Mouse (Mus musculus): ENCODE measurements around the gene Mbnl3. TPM values are rescaled to one million over a fixed set of nuclear protein-coding genes. Genes with fewer than 3 reads are reported as not detected.

Mbnl3 gene
- total and polyA plus RNA-seq, 3 experiments, result 6.6 to 14.4 (median 11.8) TPM

DNA sequence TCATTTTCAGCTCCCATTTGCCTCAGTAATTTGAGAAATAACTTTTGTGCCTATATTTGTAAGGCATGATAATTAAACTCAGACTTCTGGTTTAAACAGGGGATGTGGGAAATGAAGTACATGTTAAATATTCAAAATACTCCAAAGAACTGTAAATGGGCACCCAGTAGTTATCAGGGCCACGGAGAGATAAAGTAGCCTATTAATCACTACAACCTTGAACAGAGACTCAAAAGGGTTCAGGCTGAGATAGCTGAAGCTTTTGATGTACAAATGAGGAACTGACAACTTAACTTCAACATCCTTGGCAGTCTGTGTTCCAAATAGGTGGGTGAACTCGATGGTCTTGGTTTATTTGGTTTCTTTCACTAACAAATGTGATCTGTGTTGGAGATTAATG lies 34.4 kb downstream of the Mbnl3 start:
- DNase-seq (ENCODE audit: extremely low read depth), result no peak
- Histone ChIP-seq H3K4me3 (replicated peaks in 1 of 3; ENCODE audit: low read depth in 2 of 3, low read length in 2 of 3, poor library complexity in 1 of 3) (no peak overlapping the region), H3K9me3 (replicated peaks; ENCODE audit: low read length) (no peaks in the 10 kb centered on the region), H3K27ac (ENCODE audit: insufficient read depth, low read depth) (no peak overlapping the region), H3K79me2 (replicated peaks; ENCODE audit: control insufficient read depth, extremely low read depth, insufficient read depth, poor library complexity, severe bottlenecking) (no peaks in the 10 kb centered on the region), H3K27me3 (replicated peaks) (no peaks in the 10 kb centered on the region), H3K4me2 (ENCODE audit: insufficient read depth, low read depth, poor library complexity, severe bottlenecking) (no peak overlapping the region), H3K36me3 (replicated peaks in 1 of 2; ENCODE audit: control insufficient read depth in 1 of 2, insufficient read depth in 1 of 2, low read length in 1 of 2) (no peaks in the 10 kb centered on the region), H3K4me1 (ENCODE audit: control insufficient read depth in 1 of 2, insufficient read depth in 2 of 2) (no peaks in the 10 kb centered on the region), H3K9ac (ENCODE audit: insufficient read depth, low read depth) (no peak overlapping the region)
- no peak for TF ChIP-seq POLR2AphosphoS2 (IDR thresholded peaks at IDR 0.05; ENCODE audit: low read depth, low read length)
- no peak for TF ChIP-seq POLR2A (IDR thresholded peaks at IDR 0.05; ENCODE audit: low read depth, low read length)
- TF ChIP-seq UBTF (IDR thresholded peaks at IDR 0.05; ENCODE audit: low read depth, low read length), result no peak
- dilution Hi-C loops (cut with MboI; ENCODE audit: extremely low pct_ligation_motif_present, extremely low pct_unique_long_range_greater_than_20kb, low sequenced_read_pairs) (no loop called here), in situ Hi-C loops (cut with MboI; ENCODE audit: low pct_ligation_motif_present, low pct_unique_long_range_greater_than_20kb, low sequenced_read_pairs) (no loop called here)

- Histone ChIP-seq H3K4me2 (ENCODE audit: insufficient read depth, low read depth, poor library complexity, severe bottlenecking) (no peak overlapping the region), H3K27me3 (replicated peaks) (no peaks in the 10 kb centered on the region), H3K9ac (ENCODE audit: insufficient read depth, low read depth) (no peak overlapping the region), H3K4me1 (ENCODE audit: control insufficient read depth in 1 of 2, insufficient read depth in 2 of 2) (no peaks in the 10 kb centered on the region), H3K27ac (ENCODE audit: insufficient read depth, low read depth) (no peak overlapping the region), H3K4me3 (replicated peaks in 1 of 3; ENCODE audit: low read depth in 2 of 3, low read length in 2 of 3, poor library complexity in 1 of 3) (no peak overlapping the region), H3K79me2 (replicated peaks; ENCODE audit: control insufficient read depth, extremely low read depth, insufficient read depth, poor library complexity, severe bottlenecking) (no peaks in the 10 kb centered on the region), H3K36me3 (replicated peaks in 1 of 2; ENCODE audit: control insufficient read depth in 1 of 2, insufficient read depth in 1 of 2, low read length in 1 of 2) (no peaks in the 10 kb centered on the region), H3K9me3 (replicated peaks; ENCODE audit: low read length) (no peaks in the 10 kb centered on the region)
- dilution Hi-C loops (cut with MboI; ENCODE audit: extremely low pct_ligation_motif_present, extremely low pct_unique_long_range_greater_than_20kb, low sequenced_read_pairs), result no loop called here
- in situ Hi-C loops (cut with MboI; ENCODE audit: low pct_ligation_motif_present, low pct_unique_long_range_greater_than_20kb, low sequenced_read_pairs), result no loop called here
- TF ChIP-seq SMC3 (IDR thresholded peaks at IDR 0.05; ENCODE audit: low read depth, low read length) (peak; percentile 6; the same call in 1 of the 2 replicates), TBP (conservative IDR thresholded peaks at IDR 0.05; ENCODE audit: low read depth, low read length) (no peak), TCF12 (IDR thresholded peaks at IDR 0.05; ENCODE audit: low read depth, low read length) (no peak), CTCF (conservative IDR thresholded peaks at IDR 0.05 in 1 of 2, IDR thresholded peaks at IDR 0.05 in 1 of 2; ENCODE audit: low read depth in 2 of 2, low read length in 2 of 2) (peak in 1 of 2 experiments; percentile 30; a peak in 2 of 4 replicates)
- no peak for DNase-seq (ENCODE audit: extremely low read depth)
Observed at GRCm38 (mm10) chrX:51171413-51171812, 34.9 kb downstream of the Mbnl3 start.

GRCm38 (mm10) chrX:51170404-51170803 lies 35.9 kb downstream of the Mbnl3 start:
- no peak for DNase-seq (ENCODE audit: extremely low read depth)
- no peak overlapping the region for H3K4me2 ChIP-seq (ENCODE audit: insufficient read depth, low read depth, poor library complexity, severe bottlenecking)
- no peaks in the 10 kb centered on the region for H3K27me3 ChIP-seq (replicated peaks)
- H3K27ac ChIP-seq (ENCODE audit: insufficient read depth, low read depth), result no peak overlapping the region
- TF ChIP-seq GABPA (IDR thresholded peaks at IDR 0.05; ENCODE audit: insufficient replicate concordance, low read depth, low read length), result no peak
- TF ChIP-seq ZMIZ1 (IDR thresholded peaks at IDR 0.05; ENCODE audit: low read depth, low read length), result no peak
- TF ChIP-seq NELFE (IDR thresholded peaks at IDR 0.05; ENCODE audit: low read depth, low read length), result no peak
- no peak for TF ChIP-seq TCF12 (IDR thresholded peaks at IDR 0.05; ENCODE audit: low read depth, low read length)
- TF ChIP-seq ELF1 (IDR thresholded peaks at IDR 0.05; ENCODE audit: low read depth, low read length), result no peak
- no peak for TF ChIP-seq KAT2A (IDR thresholded peaks at IDR 0.05; ENCODE audit: insufficient replicate concordance, low read length)
- TF ChIP-seq USF2 (conservative IDR thresholded peaks at IDR 0.05; ENCODE audit: low read depth, low read length), result no peak
- no peaks in the 10 kb centered on the region for H3K36me3 ChIP-seq (replicated peaks in 1 of 2; ENCODE audit: control insufficient read depth in 1 of 2, insufficient read depth in 1 of 2, low read length in 1 of 2)
- H3K9ac ChIP-seq (ENCODE audit: insufficient read depth, low read depth), result no peak overlapping the region
- no peaks in the 10 kb centered on the region for H3K9me3 ChIP-seq (replicated peaks; ENCODE audit: low read length)
- H3K4me1 ChIP-seq (ENCODE audit: control insufficient read depth in 1 of 2, insufficient read depth in 2 of 2), result no peaks in the 10 kb centered on the region
- no peaks in the 10 kb centered on the region for H3K79me2 ChIP-seq (replicated peaks; ENCODE audit: control insufficient read depth, extremely low read depth, insufficient read depth, poor library complexity, severe bottlenecking)
- in situ Hi-C loops (cut with MboI; ENCODE audit: low pct_ligation_motif_present, low pct_unique_long_range_greater_than_20kb, low sequenced_read_pairs) (no loop called here), dilution Hi-C loops (cut with MboI; ENCODE audit: extremely low pct_ligation_motif_present, extremely low pct_unique_long_range_greater_than_20kb, low sequenced_read_pairs) (no loop called here)
- no peak overlapping the region for H3K4me3 ChIP-seq (replicated peaks in 1 of 3; ENCODE audit: low read depth in 2 of 3, low read length in 2 of 3, poor library complexity in 1 of 3)

Measured in CH12.LX (cell line).